Mouse (Mus musculus): ENCODE measurements around the gene Clint1. TPM values are rescaled to one million over a fixed set of nuclear protein-coding genes. Genes with fewer than 3 reads are reported as not detected.
"Not testable (repeated sequence)": the region's sequence is repeated elsewhere in the genome, so short reads cannot be mapped to it uniquely, and the experiment has no call there.

Gene Clint1
- total RNA-seq, 2 experiments from 2014 or later: 146 to 172 TPM

- no peak for ATAC-seq (ENCODE audit: poor library complexity, severe bottlenecking)
Measured at GRCm38 (mm10) chr11:45846008-45846407, 5.8 kb upstream of the Clint1 start.

DNA sequence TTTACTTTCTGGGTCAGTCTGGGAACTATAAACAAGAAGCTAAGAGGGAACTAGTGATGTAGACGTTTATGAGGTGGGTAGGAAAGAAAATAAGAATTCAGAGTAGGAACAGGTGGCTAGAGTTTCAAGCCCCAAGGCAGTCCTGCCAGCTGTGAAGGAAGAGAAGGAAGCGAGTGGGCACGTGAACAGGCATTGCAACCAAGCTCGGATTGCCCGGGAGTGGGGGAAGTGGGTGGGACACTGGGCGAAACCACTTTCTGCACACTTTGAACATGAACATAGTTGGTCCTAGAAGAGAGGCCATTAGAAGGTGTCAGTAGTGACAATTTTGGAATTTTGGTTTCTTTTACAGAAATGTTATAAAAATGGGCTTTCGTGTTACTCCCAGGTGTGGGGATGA is 4.3 kb upstream of the Clint1 start:
- peak; percentile 54 for ATAC-seq (ENCODE audit: poor library complexity, severe bottlenecking)

GRCm38 (mm10) chr11:45848253-45848652 is 3.6 kb upstream of the Clint1 start:
- ATAC-seq (ENCODE audit: poor library complexity, severe bottlenecking): no peak

DNA sequence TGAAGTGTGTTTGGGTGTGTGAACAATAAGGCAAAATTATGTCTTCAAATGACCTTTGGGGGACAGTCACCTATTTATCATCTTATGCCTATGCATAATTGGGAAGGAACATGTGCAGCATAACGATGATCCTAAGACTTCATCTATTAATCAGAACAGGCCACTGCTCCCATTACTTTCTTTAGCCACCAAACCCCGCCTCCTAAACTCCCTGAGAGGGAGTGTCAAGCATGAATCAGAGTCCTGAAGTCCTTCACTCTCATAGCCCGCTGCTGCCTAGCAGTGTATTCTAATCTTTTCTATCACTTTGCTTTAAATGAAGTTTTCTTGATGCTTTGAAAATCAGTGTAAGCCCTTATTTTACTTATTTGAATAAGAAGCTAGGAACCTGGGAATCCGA is 2.6 kb upstream of the Clint1 start:
- ATAC-seq (ENCODE audit: poor library complexity, severe bottlenecking): no peak

GRCm38 (mm10) chr11:45849859-45850258 is 2.0 kb upstream of the Clint1 start:
- no peak for ATAC-seq (ENCODE audit: poor library complexity, severe bottlenecking)

DNA sequence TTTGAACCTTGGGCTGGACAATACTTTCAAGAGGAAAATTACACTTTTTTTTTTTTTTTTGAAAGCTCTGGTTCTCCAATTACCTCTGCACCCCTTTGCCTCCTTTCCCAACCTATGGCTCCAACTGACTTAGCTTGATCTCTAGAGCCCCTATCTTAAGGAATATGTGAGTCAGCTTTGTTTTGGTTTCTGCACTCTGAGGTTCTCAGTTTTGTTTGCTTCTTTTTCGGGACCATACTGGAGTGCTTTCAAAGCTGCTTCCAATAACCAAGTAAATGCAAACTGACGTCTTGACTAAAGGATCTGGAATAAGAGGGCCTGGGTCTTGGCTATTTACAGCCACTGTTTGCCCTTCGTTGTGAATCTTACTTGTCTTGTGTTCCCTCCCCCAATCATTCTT is 1.5 kb upstream of the Clint1 start:
- ATAC-seq (ENCODE audit: poor library complexity, severe bottlenecking): no peak

DNA sequence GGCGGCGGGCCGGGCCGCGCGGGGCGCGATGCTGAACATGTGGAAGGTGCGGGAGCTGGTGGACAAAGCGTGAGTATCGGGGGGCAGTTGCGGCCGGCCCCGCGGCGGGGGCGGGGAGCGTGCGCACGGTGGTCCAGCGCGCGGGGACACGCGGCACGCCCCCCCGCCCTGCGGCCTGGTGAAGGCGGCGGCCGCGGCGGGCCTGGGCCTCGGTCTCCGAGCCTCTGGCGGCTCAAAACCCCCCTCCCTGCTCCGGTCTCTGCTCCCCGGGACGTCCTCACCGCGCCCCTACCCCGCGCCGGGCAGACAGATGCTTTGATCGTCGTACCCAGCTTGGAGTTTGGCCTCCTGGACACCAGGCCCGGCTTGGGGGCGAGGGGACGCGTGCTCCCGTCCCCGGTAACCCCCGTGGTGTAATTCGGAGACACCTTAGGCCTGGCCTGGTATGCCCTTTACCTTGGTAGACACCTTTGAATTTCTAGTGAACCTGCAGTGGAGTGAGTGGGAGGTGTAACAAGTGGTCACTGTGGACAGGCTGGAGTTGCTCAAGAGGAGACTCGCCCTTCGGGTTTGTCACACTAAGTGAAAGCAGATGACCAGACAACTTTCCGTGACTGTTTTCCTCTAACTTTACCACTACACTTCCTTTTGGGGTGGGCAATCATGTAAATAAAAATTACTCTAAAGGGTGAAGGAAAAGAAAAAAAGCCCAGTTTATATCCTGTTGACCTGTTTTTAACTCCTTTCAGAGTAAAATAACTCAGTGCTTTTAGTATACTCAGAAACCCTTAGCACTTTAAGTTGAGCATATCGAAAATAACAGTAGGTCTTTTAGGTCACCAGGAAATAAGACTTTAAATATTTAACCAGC is 508 bp downstream of the Clint1 start:
- peak; percentile 68 for ATAC-seq (ENCODE audit: poor library complexity, severe bottlenecking)

GRCm38 (mm10) chr11:45852995-45853317 is 1.1 kb downstream of the Clint1 start:
- peak; percentile 47 for ATAC-seq (ENCODE audit: poor library complexity, severe bottlenecking)

- no peak for ATAC-seq (ENCODE audit: poor library complexity, severe bottlenecking)
Measured at GRCm38 (mm10) chr11:45853916-45854315, 2.1 kb downstream of the Clint1 start.

DNA sequence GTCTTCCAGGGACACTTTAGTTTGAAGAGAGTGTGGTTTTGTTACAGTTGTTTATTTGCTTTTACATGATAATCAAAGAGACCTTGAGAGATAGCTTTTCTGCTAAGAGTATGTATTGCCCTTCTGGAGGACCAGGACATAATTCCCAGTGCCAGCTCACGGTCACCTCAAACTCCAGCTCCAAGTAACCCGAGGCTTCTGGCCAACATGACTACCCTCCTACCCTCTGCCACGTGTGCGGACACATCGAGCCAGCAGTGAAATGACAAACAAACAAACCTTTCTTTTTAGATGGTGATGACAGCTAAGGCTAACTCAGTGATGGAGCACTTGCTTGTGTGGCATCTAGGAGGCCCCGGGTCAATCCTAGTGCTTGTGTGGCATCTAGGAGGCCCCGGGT is 2.5 kb downstream of the Clint1 start:
- no peak for ATAC-seq (ENCODE audit: poor library complexity, severe bottlenecking)

DNA sequence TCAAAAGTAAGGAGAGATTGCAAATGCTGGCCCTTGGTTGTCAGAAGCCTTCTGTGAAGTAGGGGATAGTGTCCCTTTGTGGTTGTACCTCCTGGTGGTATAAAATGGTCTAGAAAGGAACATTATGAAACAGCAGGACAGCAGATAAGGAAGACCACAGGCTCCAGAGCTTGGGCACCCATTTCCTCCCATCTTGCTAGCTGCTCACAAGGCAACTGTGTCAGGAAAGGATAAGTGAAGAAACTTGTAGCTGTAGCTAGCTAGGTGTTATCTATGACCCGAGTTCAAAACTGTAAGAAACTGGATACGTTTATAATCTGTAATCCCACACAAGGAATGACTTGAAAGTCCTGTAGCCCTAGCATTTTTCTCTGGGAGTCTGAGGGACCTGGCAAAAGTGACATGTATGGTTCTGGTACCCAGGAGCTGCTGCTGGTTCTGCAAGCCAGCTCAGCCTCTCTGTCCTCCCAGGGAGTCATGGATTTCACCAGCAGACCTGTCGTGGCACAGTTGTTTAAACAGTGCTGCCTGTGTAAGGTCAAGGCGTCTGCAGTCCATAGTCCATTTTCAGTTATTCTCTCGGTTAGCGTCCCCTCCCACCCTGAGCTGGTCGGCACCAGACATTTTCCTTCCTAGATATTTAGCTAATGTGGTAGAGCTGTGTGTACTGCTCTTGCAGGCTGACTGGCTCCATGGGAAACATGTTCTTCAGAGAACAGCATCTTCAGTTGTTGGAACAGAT is 3.7 kb downstream of the Clint1 start:
- 0 out of 2 replicates have a peak, but pooled peaks have one; percentile 10 for ATAC-seq (ENCODE audit: poor library complexity, severe bottlenecking)

DNA sequence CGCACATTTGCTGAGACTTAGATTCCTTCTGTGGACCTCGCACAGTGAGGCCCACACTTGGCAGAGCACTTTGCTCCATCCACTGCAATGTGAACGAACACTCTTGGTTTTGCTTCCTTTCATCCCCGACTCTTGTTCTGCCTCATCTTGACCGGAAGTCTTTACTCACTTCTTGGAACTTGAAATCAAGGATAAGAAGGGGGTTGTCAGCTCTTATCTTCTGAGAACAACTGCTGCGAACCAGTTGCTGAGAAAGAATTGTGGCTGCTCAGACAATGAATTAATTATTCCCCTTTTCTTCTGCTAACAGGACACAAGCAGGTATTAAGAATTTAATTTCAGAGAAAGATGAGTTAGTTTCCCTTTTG is 4.3 kb downstream of the Clint1 start:
- ATAC-seq (ENCODE audit: poor library complexity, severe bottlenecking): no peak

DNA sequence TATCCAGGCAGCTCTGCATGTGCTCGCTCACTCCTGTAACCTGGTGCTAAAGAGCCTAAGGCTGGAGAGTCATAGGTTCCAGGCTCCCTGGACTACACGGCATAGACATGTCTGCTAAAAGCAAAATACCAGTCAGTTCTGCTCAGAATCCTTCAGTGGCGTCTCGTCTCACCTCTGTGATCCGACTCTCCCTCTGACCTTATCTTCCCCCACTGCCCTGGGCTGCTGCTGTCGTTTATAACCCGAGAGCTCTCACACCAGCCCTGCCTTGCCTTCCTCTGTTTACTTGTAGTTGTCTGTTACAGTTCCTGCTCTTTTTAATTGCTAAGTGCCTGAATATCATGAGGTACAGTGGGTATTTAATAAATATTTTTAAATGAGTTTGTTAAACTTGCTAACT is 9.5 kb downstream of the Clint1 start:
- ATAC-seq (ENCODE audit: poor library complexity, severe bottlenecking): no peak

DNA sequence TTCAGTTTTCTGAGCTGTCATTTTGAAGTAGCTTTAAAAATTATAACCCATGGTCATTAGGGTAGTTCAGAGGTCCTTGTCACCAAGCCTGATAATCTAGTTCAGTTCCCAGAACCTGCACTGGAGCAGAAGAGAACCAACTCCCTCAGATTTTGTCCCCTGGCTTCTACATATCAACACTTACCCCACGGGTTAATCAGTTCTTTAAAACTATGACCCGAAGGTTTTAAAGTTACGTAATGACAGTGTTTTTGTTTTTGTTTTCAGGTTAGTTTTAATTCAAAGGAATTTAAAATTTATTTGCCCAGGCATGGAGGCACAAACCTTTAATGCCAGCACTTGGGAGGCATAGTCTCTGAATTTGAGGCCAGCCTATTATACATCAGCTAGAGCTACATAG is 12.6 kb downstream of the Clint1 start:
- no peak for ATAC-seq (ENCODE audit: poor library complexity, severe bottlenecking)

DNA sequence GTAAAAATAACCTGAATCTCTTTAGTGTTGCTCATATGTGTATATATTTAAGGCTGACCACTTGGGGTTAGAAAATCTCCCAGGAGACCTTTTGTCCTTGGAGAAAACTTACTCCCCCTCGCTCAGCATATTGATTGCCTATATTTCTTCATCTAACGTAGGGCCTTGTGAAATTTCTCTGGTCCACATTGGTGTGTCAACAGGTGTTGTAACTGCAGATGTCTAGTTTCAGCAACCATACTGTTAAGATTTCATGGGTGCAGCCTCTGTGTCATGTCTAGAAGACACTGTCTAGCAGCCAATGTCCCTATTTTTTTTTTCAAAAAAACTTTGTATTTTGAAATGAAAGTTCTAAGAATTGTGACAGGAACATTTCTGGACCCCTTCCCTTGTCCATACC is 14.0 kb downstream of the Clint1 start:
- ATAC-seq (ENCODE audit: poor library complexity, severe bottlenecking): peak; percentile 77

GRCm38 (mm10) chr11:45866534-45866933 is 14.7 kb downstream of the Clint1 start:
- no peak for ATAC-seq (ENCODE audit: poor library complexity, severe bottlenecking)

DNA sequence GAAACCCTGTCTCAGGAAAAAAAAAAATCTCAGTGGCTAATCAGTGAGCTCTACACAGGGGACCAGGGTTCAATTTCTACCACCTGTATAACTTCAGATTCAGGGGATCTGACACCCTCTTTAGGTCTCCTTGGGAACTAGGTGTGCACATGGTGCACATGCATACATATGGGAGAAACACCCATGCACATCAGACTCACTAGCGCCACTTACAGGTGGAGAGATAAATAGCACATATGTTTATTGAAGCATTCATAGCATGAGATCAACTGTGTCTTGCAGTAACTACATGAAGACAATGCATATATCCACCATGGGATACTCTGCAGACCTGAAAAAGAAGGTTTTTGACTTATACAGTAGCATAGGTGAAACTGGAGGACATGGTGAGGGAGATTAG is 21.8 kb downstream of the Clint1 start:
- peak; percentile 16; the same call in 1 of the 2 replicates for ATAC-seq (ENCODE audit: poor library complexity, severe bottlenecking)

GRCm38 (mm10) chr11:45874251-45874650 is 22.4 kb downstream of the Clint1 start:
- ATAC-seq (ENCODE audit: poor library complexity, severe bottlenecking): no peak

GRCm38 (mm10) chr11:45875351-45875935 is 23.6 kb downstream of the Clint1 start:
- ATAC-seq (ENCODE audit: poor library complexity, severe bottlenecking): no peak

GRCm38 (mm10) chr11:45876036-45876435 is 24.2 kb downstream of the Clint1 start:
- ATAC-seq (ENCODE audit: poor library complexity, severe bottlenecking): no peak

DNA sequence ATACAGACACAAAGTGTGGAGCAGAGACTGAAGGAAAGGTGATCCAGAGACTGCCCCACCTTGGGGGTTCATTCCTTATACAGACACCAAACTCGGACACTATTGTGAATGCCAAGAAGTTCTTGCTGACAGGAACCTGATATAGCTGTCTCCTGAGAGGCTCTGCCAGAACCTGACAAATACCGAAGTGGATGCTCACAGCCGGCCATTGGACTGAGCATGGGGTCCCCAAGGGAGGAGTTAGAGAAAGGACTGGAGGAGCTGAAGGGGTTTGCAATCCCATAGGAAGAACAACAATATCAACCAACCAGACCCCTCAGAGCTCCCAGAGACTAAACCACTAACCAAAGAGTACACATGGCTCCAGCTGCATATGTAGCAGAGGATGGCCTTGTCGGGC is 27.5 kb downstream of the Clint1 start:
- not testable (repeated sequence) for ATAC-seq (ENCODE audit: poor library complexity, severe bottlenecking)
